Mouse (Mus musculus) hindbrain, embryonic 10.5 days (tissue): ENCODE data around the gene Kazald1. TPM values are rescaled to one million over a fixed set of nuclear protein-coding genes. Genes with fewer than 3 reads are reported as not detected.
A peak's percentile ranks its signal among the peaks of the same experiment; 100 is the strongest.

Source experiments
- DNase-seq: peaks from one replicate; pipeline ENCODE4 v3.0.0-alpha.2; 2017; ENCODE audit warnings: low spot score
- H3K27ac ChIP-seq: fragments of 300-500 bp; sonication (generic); 2 replicates; pipeline ENCODE4 v1.5.1; 2016; ENCODE audit warnings: mild to moderate bottlenecking, moderate library complexity
- H3K27me3 ChIP-seq: fragments of 300-500 bp; sonication (generic); 2 replicates; pipeline ENCODE4 v1.6.1; 2016; ENCODE audit warnings: mild to moderate bottlenecking; ENCODE audit not compliant: poor library complexity, insufficient read depth, severe bottlenecking
- H3K36me3 ChIP-seq: fragments of 300-500 bp; sonication (generic); 2 replicates; pipeline ENCODE4 v1.6.1; 2016; ENCODE audit warnings: mild to moderate bottlenecking, moderate library complexity
- H3K4me1 ChIP-seq: fragments of 300-500 bp; sonication (generic); replicated peaks from 2 replicates; pipeline ENCODE4 v1.6.1; 2016; ENCODE audit warnings: mild to moderate bottlenecking
- H3K4me3 ChIP-seq: fragments of 300-500 bp; sonication (generic); 2 replicates; pipeline ENCODE4 v1.5.1; 2016; ENCODE audit warnings: mild to moderate bottlenecking, moderate library complexity
- H3K9me3 ChIP-seq: fragments of 300-500 bp; sonication (generic); 2 replicates; pipeline ENCODE4 v1.6.1; 2016; ENCODE audit warnings: mild to moderate bottlenecking, moderate library complexity
- WGBS: fragments of 180-500 bp; shearing (Covaris S2); methylation state at CpG from one replicate; pipeline ENCODE4 v1.1.7; 2016; 5-methylcytosine and 5-hydroxymethylcytosine counted together
- polyA plus RNA-seq: library from polyadenylated mRNA; unstranded; fragments of >200 nt; fragmentation: Nextera tagmentation; extraction: Ambion mirVana; gene quantifications from 2 replicates; pipeline ENCODE4 v1.2.1, GENCODE M21; 2016

The Kazald1 gene
- 1.3 and 8.9 TPM in 2 replicates for polyA plus RNA-seq

GRCm38 (mm10) chr19:45074580-45075322 lies at the start of gene Kazald1:
Kazald1 (plus strand) TSS chr19:45075241.
- WGBS, result under 1% methylated on average over 45 of the region's 45 CpGs
- peak within 1 kb of the TSS; percentile 91 for H3K27ac ChIP-seq
- peak; percentile 94 for DNase-seq
- no peaks in the 10 kb centered on the region for H3K9me3 ChIP-seq
- H3K4me1 ChIP-seq, result peaks cover 47% of the 10 kb centered on the region
- H3K36me3 ChIP-seq, result no peaks in the 10 kb centered on the region
- H3K4me3 ChIP-seq, result peak within 1 kb of the TSS; percentile 72
- peaks cover 85% of the 10 kb centered on the region for H3K27me3 ChIP-seq

- no peaks in the 10 kb centered on the region for H3K27me3 ChIP-seq
- 0 out of 2 replicates have a peak overlapping the region, but pooled peaks have one; percentile 16 for H3K27ac ChIP-seq
- H3K36me3 ChIP-seq, result peaks cover 79% of the 10 kb centered on the region
- H3K9me3 ChIP-seq, result no peaks in the 10 kb centered on the region
- no peak for DNase-seq
- peaks cover 67% of the 10 kb centered on the region for H3K4me1 ChIP-seq
- 92% methylated on average over 37 of the region's 37 CpGs for WGBS
- no peak overlapping the region for H3K4me3 ChIP-seq
Observed at GRCm38 (mm10) chr19:45025937-45026568, 49.0 kb upstream of the Kazald1 start.

GRCm38 (mm10) chr19:45026958-45027670 lies 47.9 kb upstream of the Kazald1 start:
- peaks cover 69% of the 10 kb centered on the region for H3K36me3 ChIP-seq
- no peaks in the 10 kb centered on the region for H3K27me3 ChIP-seq
- 90% methylated on average over 6 of the region's 6 CpGs for WGBS
- H3K4me1 ChIP-seq, result peaks cover 67% of the 10 kb centered on the region
- no peak overlapping the region for H3K4me3 ChIP-seq
- peak overlapping the region; percentile 54 for H3K27ac ChIP-seq
- H3K9me3 ChIP-seq, result no peaks in the 10 kb centered on the region
- DNase-seq, result no peak

- WGBS, result 80% methylated on average over 6 of the region's 6 CpGs
- Histone ChIP-seq H3K36me3 (peaks cover 61% of the 10 kb centered on the region), H3K27me3 (peaks cover 6% of the 10 kb centered on the region; the same call in 1 of the 2 replicates), H3K27ac (peak overlapping the region; percentile 54), H3K4me3 (no peak overlapping the region), H3K4me1 (peaks cover 69% of the 10 kb centered on the region), H3K9me3 (no peaks in the 10 kb centered on the region)
- peak; percentile 57 for DNase-seq
Observed at GRCm38 (mm10) chr19:45027848-45028247, 47.2 kb upstream of the Kazald1 start.

GRCm38 (mm10) chr19:45028746-45029145 lies 46.3 kb upstream of the Kazald1 start:
- Histone ChIP-seq H3K4me3 (no peak overlapping the region), H3K4me1 (peaks cover 70% of the 10 kb centered on the region), H3K9me3 (no peaks in the 10 kb centered on the region), H3K36me3 (peaks cover 52% of the 10 kb centered on the region), H3K27me3 (peaks cover 8% of the 10 kb centered on the region; the same call in 1 of the 2 replicates), H3K27ac (0 out of 2 replicates have a peak overlapping the region, but pooled peaks have one; percentile 12)
- WGBS, result 59% methylated on average over 19 of the region's 19 CpGs
- no peak for DNase-seq

GRCm38 (mm10) chr19:45029571-45029970 lies 45.5 kb upstream of the Kazald1 start:
- no peaks in the 10 kb centered on the region for H3K9me3 ChIP-seq
- DNase-seq, result no peak
- H3K36me3 ChIP-seq, result peaks cover 44% of the 10 kb centered on the region
- 50% methylated on average over 9 of the region's 9 CpGs for WGBS
- peak overlapping the region; percentile 54 for H3K27ac ChIP-seq
- H3K27me3 ChIP-seq, result peaks cover 8% of the 10 kb centered on the region; the same call in 1 of the 2 replicates
- no peak overlapping the region for H3K4me3 ChIP-seq
- H3K4me1 ChIP-seq, result peaks cover 66% of the 10 kb centered on the region

- Histone ChIP-seq H3K4me1 (peaks cover 63% of the 10 kb centered on the region), H3K9me3 (no peaks in the 10 kb centered on the region), H3K27me3 (peaks cover 8% of the 10 kb centered on the region; the same call in 1 of the 2 replicates), H3K4me3 (no peak overlapping the region), H3K27ac (peak overlapping the region; percentile 54), H3K36me3 (peaks cover 39% of the 10 kb centered on the region)
- 34% methylated on average over 8 of the region's 8 CpGs for WGBS
- peak; percentile 72 for DNase-seq
Observed at GRCm38 (mm10) chr19:45030111-45030510, 44.9 kb upstream of the Kazald1 start.

- Histone ChIP-seq H3K27me3 (peaks cover 15% of the 10 kb centered on the region), H3K4me3 (peak overlapping the region; percentile 16; the same call in 1 of the 2 replicates), H3K9me3 (no peaks in the 10 kb centered on the region), H3K4me1 (peaks cover 61% of the 10 kb centered on the region), H3K27ac (no peak overlapping the region), H3K36me3 (peaks cover 30% of the 10 kb centered on the region)
- WGBS, result 43% methylated on average over 20 of the region's 20 CpGs
- DNase-seq, result peak; percentile 75
Observed at GRCm38 (mm10) chr19:45030746-45031693, 44.0 kb upstream of the Kazald1 start.

- WGBS, result 26% methylated on average over 4 of the region's 4 CpGs
- peaks cover 22% of the 10 kb centered on the region for H3K36me3 ChIP-seq
- no peak overlapping the region for H3K4me3 ChIP-seq
- H3K27me3 ChIP-seq, result peaks cover 23% of the 10 kb centered on the region
- no peak overlapping the region for H3K27ac ChIP-seq
- peaks cover 61% of the 10 kb centered on the region for H3K4me1 ChIP-seq
- peak; percentile 83 for DNase-seq
- no peaks in the 10 kb centered on the region for H3K9me3 ChIP-seq
Observed at GRCm38 (mm10) chr19:45031780-45032179, 43.3 kb upstream of the Kazald1 start.

GRCm38 (mm10) chr19:45032570-45033332 lies 42.3 kb upstream of the Kazald1 start:
- WGBS, result 49% methylated on average over 17 of the region's 17 CpGs
- no peak overlapping the region for H3K4me3 ChIP-seq
- peaks cover 27% of the 10 kb centered on the region for H3K27me3 ChIP-seq
- H3K36me3 ChIP-seq, result peaks cover 12% of the 10 kb centered on the region
- H3K4me1 ChIP-seq, result peaks cover 63% of the 10 kb centered on the region
- no peak for DNase-seq
- 0 out of 2 replicates have a peak overlapping the region, but pooled peaks have one; percentile 5 for H3K27ac ChIP-seq
- no peaks in the 10 kb centered on the region for H3K9me3 ChIP-seq

GRCm38 (mm10) chr19:45036867-45037266 lies 38.2 kb upstream of the Kazald1 start:
- H3K27me3 ChIP-seq, result peaks cover 64% of the 10 kb centered on the region
- H3K27ac ChIP-seq, result peak overlapping the region; percentile 54; the same call in 1 of the 2 replicates
- no peaks in the 10 kb centered on the region for H3K9me3 ChIP-seq
- DNase-seq, result peak; percentile 70
- WGBS, result 29% methylated on average over 16 of the region's 16 CpGs
- no peaks in the 10 kb centered on the region for H3K36me3 ChIP-seq
- no peak overlapping the region for H3K4me3 ChIP-seq
- H3K4me1 ChIP-seq, result peaks cover 45% of the 10 kb centered on the region
